Mouse (Mus musculus): ENCODE data around the gene Tmem110.

Tmem110 gene

DNA sequence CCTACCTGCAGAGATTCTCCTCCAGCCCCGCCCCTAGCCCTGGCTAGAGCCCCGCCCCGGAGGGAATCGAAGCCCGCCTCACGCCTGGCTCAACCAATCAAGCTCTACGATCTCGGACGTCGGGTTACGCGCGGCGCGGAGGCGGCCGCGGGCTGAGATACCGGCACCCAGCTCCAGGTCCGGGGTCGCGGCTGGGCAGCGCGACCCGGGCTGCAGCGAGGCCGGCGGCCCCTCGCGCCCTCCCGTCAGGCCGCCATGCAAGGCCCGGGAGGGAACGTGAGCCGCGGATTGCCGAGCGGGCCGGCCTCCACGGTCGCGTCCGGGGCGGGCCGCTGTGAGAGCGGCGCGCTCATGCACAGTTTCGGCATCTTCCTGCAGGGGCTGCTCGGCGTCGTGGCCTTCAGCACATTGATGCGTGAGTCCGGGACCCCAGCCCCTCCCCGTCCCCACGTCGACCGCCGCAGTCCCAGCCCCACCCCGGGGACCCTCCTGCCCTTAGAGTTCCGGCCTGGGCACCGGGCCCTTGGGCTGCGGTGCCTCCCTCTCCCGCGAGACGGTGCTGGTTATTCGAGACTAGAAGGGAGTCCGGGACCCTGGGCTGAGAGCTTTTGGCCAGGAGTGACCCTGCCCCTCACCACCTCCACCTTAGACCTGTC lies at the start of gene Tmem110:
Tmem110 (plus strand) TSS at position 115 of the 656 bp plus-strand sequence.
- DNase-seq (ENCODE audit: low spot score), result peak; percentile 71

DNA sequence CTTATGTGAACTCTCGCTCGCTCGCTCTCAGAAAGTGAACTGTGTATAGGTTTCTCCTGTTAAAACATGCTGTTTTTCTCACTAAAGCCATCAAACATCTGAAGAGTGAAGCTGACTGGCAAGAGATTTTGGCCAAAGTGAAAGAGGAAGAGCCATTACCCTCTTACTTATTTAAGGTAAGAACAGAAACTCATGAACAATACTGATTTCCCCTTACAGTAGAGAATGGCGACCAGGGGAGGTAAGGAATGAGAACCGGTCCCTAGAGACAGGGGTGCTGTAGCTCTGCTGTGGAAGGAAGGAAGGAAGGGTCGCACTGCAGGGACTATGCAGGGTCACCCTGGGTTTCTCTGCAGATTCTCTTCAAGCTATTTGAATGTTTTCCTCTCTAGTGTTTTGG lies 40.8 kb upstream of the Tmem110 start:
- DNase-seq (ENCODE audit: low spot score), result no peak

DNA sequence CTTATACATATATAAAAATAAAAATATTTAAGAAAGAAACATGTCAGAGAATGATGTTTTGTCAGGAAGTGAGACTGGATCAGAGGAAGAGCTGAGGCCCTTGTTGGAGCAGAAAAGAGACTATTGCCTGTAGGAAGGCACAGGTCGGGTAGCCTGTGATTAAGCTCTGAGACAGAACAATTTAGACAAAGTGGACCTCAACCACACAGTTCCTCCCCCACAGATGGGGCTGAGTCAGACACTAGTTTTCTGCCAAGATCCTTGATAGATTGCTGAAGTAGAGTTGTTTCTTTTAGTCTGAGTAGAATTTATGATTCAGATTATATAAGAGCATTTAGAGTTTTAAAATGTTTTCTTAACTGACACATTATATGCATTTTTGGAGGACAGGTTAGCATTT lies 35.9 kb upstream of the Tmem110 start:
- DNase-seq (ENCODE audit: low spot score), result no peak

DNA sequence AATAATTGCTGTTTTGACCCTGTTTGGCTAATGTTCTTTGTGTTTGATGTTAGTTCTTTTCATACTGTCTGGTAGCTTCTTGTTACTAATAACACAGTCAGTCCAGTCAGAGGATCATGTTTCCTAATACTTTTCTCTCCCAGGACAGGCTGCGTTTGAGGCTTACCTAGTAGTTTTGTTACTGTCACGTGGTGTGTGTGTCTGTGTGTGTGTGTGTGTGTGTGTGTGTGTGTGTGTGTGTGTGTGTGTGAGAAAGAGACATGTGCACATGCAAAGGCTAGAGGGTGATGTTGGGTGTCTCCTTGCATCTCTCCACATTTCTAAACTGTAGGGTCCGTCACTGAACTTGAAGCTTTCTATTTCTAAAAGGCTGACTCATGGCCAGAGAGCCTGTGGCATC lies 32.5 kb upstream of the Tmem110 start:
- DNase-seq (ENCODE audit: low spot score), result no peak

DNA sequence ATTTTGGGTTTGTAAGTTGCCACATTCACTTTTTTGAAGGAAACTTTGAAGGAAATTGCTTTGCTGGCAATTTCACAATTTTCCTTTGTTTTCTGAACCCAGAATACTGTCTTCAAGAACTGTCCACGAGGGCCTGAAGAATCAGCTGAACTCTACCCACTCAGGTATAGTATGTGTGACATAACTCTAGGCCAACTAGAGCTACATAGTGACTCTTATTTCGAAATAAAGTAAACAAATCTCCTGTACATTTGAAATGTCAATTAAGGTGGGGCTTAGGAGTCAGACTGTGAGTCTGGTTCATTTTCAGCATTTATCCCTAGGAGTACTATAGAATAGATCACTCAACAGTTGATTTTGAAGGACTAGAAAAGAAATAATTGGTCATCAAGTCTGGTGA lies 23.6 kb upstream of the Tmem110 start:
- DNase-seq (ENCODE audit: low spot score), result no peak

DNA sequence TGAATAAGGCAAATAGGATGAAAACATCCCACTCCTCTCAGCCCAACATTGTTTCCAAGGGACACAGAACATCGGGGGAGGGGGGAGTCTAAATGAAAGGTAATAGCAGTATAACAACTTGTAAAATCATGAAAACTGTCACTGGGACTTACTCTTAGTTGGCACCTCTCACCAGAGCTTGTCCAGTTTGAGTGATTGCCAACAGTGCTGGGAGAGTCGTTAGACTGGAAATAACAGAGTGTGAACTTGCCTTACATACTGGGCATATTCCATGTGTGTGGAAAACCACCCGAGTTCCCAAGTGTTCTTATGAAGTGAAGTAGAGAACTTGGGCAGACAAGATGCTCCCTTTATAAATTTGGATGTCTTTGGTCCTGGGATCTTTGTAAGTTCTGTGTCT lies 4.3 kb upstream of the Tmem110 start:
- no peak for DNase-seq (ENCODE audit: low spot score)

DNA sequence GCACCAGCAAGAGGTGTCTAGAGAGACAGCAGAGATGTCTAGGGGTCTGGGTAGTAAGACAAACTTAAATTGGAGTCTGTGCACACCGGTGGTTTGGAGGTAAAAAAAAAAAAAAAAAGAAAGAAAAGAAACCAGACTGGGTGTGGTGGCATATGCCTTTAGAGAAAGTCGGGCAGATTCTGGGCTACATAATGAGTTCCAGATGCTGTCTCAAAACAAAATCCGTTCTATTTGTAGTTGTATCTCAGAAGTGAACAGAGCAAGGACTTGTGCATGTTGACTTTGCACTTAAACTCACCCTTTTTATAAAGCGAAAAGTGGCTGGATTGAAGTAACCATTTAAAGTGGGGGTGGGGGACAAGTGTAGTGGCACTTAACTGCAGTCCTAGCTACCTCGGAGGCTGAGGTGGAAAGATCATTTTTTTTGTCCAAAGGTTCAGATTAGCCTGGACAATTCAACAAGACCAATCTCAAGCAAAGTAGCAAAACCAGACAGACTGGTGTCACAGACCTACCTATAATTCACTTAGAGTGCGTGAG lies 864 bp upstream of the Tmem110 start:
- DNase-seq (ENCODE audit: low spot score), result no peak

DNA sequence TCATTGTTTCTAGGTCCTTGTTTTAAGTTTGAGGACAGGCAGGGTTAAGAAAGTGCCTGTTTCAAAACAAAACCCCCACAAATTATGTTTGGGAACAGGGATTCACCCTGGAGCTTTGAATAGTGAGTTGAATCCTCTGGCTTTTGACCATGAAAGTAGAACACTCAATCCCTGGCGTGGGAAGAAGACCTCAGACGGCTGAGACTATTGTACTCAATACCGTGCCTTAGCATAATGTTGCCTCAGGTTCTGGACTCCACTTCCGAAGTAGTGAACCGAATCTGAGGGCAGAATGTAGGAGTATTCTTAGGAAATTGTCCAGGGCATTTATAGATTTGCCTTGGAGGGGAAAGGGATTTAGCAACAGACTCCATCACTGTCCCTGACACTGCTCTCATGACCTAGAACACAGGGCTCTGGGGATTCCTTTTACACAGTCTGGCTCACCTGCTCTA lies 342 bp upstream of the Tmem110 start:
- DNase-seq (ENCODE audit: low spot score), result no peak

DNA sequence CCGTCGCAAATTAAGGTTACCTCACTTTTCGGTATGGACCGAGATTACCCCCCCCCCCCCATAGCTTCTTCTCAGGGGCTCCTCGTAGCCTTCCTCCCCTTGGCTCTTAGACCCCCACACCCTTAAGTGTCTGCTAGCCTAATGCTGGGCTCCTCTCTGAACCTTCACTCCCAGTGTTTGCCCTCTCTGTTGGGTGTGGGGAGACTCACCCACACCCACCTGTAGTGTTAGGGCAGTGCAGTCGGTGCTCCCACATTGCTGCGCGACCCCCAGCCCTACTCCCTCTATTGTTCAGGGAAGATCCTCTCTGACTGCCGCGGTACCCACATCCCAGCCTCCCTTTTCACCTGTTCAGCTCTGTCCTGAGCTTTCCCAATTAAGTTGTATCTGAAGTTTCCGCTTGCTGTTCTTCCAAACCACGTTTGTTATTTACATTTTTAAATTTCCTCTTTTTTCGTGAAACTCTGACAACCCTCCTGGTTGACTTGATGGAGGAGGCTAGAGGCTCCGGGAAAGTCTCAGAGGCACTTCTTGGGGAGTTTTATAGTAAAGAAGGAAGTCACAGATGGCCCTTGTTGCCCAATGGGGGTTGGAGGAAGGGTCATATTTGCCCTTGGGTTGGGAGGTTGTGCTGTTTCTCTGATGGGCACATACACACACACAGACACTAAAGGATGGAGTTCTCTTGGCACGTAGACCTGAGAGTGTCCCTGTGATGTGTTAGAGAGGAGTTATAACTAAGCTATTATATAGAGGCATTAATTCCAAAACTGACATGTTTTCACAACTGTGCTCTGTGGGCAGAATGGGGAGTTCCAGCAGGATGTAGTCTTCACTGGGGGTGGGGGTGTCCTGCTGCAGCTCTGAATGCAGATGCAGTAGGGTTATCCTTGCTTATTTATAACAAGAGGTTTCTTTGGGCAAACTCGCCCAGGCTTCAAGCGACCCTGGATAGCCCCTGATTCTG lies 1.1 kb downstream of the Tmem110 start:
- DNase-seq (ENCODE audit: low spot score), result no peak

DNA sequence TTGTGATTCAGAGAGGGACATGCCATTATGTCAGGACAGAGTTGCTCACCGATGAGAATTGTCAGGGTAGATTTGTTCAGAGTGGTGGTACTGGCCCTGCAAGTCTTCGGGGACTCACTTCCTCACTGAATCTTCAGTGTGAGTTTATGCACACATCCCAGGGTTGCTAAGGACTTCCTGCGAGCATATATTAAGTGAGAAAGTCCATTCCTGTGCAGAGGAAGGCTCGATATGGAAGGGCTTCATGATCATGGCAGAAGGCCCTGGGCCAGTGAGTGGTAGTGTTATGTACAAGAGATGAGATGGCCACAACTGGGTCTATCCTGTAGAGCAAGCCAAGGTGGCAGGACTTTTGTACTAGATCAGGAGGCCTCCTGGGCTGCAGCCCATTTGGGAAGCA lies 2.1 kb downstream of the Tmem110 start:
- no peak for DNase-seq (ENCODE audit: low spot score)

DNA sequence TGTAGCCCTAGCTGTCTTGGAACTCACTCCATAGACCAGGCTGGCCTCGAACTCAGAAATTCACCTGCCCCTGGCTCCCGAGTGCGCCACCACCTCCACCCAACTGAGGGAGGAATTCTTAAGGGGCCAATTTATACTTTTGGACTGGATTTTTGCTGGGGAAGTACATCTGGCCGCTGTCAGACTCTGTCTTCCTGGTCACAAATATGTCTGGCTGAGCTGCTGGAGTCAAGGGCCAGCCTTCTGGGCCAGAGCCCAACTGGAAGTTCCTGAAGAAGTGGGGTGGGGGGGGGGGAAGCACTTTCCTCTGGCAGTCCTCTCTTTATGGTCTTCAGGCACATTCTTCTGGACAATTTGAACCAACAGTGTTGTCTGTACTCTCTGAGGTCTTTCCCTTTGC lies 2.7 kb downstream of the Tmem110 start:
- no peak for DNase-seq (ENCODE audit: low spot score)

DNA sequence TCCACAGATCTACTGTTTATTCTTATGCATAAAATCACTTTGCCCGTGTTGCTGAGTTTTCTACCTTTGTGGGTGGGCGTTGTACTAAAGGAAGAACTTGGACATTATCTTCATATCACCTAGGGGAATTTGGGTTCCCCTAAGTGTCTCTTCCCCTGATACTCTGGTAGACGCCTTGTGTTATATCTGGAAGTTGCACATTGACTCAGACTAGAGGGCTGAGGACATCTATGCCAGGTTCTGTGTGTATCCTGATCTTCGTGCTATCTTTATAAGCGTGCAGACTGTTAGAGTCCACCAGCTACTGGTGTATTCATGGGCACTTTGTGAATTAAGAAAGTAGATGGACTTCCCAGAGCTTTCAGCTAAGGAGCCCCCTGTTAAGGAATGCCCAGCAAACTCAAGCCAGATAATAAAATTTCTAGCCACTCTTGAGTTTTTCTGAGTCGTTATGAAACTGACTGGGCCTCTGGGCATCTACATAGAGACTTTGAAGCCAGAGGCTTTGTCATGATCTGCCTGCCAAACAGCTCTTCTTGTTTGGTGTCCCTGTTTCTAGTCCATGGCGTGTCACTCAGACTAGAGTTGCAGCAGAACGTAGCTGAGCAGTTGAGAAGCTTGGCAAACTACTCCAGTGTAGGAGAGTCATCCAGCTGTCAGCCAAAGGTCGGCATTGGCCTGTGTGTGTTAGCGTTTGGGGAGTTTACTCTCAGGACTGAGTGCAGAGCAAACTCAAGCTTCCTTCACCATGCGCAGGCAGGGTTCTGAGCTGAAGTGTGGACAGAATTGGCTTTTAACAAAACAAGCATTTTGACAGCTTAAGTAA lies 3.5 kb downstream of the Tmem110 start:
- no peak for DNase-seq (ENCODE audit: low spot score)

DNA sequence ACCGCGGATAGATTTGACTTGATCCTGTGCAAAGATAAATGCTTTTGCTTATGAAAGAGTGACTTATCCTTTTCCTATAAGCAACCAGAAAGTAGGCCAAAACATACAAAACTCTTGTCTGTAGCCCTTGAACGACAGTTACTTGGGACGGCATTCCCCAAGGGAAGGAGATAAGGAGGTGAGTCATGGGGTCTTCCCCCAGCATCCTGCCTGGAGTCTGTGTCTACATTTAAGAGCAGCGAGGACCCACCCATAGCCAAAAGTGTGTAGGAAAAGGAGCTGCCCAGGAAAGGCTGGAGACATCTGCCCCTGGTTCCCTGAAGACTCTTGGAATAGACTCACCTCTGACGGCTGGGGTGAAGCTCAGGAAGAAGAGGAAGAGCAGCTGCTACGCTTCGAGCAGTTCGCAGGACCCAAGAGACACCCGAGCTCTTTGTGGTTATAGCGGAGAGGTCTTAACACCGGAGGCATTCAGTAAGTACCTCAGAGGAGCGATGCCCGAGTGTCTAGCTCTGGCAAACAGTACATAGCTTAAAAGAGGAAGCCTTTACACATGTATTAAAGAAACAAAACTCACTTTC lies 12.1 kb downstream of the Tmem110 start:
- no peak for DNase-seq (ENCODE audit: low spot score)

DNA sequence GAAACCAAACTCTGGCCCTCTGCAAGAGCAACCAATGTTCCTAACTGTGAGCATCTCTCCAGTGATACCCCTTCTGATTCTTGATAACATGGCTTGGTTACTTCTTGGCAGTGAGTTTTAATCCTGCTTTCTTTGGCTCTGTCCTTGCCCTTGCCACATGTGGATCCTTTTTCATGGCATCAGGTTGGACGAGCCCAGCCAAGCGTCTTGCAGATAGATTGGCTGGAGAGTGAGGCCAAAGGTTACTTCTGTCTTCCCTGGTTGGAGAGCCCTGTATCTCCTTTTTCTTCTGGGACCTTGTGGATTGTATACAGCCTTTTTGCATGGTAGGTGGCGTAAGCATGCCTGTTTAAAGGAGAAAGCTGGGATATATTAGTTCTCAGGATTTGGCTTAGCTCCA lies 18.3 kb downstream of the Tmem110 start:
- DNase-seq (ENCODE audit: low spot score), result no peak

DNA sequence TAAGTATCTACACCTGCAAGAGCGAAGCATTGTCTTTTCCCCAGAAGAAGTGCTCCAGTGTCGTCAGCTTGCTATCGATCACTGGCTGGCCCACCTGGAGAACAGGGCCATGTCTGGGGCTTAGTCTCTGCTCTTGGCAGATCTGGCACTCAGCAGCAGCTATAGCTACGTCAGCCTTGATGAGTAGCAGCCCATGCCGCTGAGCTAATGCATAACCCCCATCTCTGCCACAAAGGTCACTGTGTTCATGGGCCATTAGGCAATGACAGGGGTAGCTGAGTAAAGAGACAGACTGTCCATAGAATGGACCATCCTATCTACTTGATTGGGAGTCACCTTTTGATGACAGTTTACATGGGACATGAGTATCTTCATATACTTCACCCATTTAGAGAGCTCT lies 25.1 kb downstream of the Tmem110 start:
- no peak for DNase-seq (ENCODE audit: low spot score)

DNA sequence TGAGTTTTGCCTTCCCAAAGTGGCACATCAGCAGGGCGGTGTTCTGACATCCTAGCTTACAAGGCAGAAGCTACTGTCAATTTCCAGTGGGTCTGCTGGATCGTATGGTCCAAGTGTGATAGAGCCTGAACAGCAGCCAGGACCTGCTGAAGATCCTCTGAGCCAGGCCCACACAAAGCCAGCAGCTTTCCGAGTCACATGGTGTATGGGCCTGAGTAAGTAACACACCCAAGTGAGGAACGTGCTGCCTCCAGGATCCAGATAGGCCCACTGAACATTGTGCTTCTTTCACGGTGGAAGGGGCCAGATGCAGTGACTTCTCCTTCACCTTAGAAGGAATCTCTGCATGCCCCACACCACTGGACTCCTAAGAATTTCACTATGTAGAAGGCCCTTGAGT lies 26.9 kb downstream of the Tmem110 start:
- no peak for DNase-seq (ENCODE audit: low spot score)

DNA sequence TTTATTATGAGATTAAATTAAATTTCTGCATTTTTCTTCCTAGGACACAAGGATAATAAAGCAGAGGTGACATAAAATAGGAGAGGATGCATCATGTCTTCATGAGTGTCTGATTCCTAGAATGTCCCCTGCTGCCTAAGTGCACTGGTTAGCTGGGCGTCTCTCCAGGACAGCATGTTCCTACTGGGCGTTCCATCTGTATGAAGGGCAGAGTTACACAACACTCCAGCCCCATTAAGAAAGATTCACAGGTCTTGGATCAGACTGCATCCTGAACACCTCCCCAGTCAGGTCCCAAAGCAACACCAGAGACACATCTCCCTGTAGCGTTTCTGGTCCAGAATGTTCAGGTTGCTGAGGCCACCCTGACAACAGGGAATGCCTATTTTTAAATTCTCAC lies 29.9 kb downstream of the Tmem110 start:
- DNase-seq (ENCODE audit: low spot score), result no peak

DNA sequence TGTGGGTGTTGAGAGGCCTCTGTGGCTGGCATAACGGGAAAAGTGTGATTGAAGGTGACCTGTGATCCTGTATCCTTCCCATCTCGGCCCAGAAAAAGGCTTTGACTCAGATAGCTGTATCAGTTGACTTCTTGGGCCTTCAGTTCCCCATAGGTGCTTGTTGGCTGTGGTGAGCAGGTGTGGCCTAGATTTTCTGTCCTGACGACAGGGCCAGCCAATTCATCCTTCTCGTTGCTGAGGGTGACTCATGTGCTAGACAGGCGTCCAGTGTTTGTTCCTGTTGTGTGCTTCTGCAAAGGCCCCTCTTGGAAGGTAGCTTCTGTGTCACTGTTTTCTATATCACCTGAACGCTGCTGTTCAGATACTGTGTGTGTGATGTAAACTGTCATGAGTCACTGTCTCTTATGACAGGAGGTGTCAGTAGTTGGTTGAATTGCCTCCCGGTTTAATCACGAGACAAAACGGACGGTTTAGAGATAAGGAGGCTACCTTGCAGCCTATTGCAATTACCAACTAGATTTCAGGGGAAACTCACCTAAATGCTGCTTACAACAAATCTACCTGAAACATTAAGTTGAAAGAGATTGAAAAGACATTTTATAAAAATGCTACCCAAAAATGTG lies 31.6 kb downstream of the Tmem110 start:
- no peak for DNase-seq (ENCODE audit: low spot score)

DNA sequence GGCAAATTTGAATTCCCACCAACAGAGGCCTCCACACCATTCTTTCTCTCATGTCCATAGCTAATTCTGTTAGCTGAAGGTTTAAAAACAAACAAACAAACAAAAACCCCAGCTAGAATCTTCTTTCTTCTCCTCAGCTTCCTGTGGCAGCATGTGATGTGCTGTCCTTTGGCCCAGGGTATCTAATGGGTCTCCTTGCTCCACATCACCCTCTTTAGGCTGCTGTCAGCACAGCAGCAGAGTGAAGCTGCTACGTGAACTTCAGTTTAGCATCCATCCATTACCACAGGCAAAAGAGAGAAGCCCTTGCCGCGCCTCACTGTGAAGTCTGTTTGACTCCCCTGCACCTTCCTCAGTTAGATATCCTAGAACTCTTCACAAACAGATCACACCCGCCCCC lies 32.6 kb downstream of the Tmem110 start:
- DNase-seq (ENCODE audit: low spot score), result no peak

DNA sequence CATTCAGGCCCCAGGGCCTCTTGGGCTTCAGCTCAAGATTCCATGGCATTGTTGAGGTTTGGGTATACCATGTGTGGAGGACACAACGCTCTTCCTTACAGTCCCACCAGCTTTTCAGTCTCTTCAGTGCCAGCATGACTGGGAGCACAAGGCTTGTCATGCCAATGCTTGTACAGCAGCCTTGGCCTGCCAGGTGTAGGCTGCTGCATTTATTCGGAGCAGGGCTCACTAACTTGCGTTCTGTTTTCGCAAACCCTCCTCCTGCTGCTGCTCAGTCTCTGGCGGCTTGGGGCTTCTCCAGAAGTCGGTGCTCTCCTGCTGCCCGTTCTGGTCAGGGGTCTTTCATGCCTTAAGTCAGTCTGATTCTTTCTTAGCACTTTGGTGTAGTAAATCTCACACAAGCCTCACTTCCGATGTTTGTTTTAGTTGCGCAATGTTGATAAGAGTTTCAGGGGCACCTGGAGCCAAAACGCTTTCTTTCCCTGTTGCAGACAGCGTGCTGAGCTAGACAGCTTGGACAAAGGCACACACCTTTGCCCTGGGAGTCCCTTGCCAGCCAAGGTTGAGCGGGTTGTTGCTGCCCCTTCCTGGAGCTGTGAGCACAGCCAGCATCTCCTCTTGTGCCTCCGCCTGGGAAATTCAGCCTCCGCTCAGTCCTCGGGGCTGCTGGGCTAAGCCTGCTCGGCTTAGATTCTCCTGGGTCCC lies 36.2 kb downstream of the Tmem110 start:
- no peak for DNase-seq (ENCODE audit: low spot score)

DNA sequence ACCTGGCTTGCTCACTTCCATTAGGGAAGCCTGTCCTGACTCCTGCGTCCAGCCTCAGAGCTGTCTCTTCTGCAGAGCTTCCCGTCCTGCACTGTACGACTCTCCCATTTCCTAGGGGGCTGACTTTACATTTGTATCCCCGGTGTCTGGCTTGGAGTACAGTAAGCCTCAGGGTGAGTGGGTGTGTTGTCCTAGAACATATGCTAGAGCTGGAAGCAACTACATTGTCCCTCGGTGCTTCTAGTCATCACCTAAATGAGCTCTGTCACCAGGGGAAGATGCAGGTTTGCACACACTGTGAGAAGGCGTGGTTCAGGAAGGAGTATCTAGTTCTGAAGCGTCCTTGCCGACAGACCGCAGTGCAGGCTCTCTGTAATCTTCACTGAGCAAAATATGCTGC lies 37.0 kb downstream of the Tmem110 start:
- no peak for DNase-seq (ENCODE audit: low spot score)

Data from left cerebral cortex, adult 11 months (tissue).